Mouse (Mus musculus): ENCODE data around the gene Arel1.

Gene Arel1

DNA sequence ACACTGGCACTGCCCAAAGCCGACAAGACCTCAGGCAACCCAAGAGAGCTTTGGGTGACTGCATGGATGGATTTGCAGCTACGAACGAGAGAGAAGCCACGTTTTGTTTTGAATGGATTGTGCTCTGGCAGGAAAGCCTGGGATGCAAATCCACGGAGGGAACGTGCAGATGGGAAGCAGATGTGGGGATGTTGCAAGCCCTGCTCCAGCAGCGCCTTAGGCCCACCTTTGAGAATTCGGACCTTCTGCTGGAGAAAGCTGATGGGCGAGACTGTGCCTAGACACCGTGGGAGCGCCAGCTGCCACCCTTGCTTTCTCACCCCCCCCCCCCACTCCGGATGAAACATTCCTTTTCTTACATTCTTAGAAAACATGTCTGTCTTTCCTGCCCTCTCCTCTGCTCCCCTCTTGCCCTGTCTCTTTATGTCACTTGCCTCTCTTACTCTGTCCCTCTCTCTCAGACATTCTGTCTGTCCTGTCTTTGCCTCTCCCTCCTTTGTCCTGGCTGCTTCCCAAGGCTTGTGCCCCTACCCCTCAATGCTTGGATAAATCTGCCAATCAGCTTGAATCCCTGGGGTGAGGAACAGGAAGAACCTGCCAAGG, 63.6 kb downstream of the Arel1 start:
- DNase-seq: no peak

- no peak for DNase-seq
Measured at GRCm38 (mm10) chr12:84904399-84904798, 66.3 kb downstream of the Arel1 start.

DNA sequence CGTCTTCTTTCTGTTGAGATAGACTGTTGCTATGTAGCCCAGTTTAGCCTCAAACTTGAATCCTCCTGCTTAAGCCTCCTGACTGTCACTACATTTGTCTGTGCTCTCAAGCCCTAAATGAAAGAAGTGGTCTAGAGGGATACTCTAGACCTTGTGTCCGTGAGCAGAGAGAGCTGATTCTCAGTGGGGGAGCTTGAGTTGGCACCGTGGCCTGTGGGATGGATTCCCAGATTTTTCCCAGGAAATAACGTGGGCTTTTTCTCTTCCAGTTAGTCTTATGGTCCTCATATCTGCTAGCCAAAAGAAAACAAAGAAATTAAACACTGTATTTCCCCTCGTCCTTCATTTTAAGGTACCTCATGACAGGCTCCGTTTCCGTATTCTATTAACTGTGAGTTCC, 70.4 kb downstream of the Arel1 start:
- DNase-seq: no peak

DNA sequence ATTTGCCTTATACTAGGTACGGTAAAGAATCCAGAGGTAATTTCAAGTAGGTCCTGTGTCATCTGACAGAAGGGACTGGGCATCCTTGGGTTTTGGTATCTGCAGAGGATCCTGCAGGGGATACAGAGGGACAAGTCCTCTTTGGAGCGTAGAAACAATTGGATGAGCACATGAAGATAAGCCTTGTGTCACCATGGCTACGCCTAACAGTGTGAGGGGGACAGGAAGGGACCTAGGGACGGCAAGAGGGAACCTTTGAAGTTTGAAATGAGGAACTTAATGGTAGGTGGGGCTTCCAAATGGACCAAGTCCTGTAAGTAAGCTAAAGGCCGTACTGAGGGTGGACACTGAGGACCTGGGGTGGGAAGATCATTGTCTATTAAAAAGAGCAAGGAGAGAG, 73.4 kb downstream of the Arel1 start:
- no peak for DNase-seq

DNA sequence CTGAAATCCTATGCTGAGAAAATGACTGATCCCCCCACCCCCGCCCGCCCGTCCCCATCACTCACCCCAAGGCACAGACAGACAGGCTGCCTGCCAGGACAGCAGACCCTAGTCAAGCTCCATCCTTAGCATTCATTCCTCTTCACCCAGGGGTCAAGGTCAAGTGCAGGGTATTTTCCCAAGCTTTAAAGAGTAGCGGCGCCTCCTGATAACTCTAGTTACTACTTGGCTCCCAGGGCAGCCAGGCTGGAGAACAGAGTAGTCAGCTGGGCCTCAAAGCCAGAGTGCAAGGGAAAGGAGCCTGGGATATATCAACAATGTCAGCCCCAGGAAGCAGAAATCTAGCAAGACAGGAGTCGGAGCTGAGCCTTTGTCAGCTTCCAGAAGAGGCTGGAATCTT, 74.5 kb downstream of the Arel1 start:
- no peak for DNase-seq

DNA sequence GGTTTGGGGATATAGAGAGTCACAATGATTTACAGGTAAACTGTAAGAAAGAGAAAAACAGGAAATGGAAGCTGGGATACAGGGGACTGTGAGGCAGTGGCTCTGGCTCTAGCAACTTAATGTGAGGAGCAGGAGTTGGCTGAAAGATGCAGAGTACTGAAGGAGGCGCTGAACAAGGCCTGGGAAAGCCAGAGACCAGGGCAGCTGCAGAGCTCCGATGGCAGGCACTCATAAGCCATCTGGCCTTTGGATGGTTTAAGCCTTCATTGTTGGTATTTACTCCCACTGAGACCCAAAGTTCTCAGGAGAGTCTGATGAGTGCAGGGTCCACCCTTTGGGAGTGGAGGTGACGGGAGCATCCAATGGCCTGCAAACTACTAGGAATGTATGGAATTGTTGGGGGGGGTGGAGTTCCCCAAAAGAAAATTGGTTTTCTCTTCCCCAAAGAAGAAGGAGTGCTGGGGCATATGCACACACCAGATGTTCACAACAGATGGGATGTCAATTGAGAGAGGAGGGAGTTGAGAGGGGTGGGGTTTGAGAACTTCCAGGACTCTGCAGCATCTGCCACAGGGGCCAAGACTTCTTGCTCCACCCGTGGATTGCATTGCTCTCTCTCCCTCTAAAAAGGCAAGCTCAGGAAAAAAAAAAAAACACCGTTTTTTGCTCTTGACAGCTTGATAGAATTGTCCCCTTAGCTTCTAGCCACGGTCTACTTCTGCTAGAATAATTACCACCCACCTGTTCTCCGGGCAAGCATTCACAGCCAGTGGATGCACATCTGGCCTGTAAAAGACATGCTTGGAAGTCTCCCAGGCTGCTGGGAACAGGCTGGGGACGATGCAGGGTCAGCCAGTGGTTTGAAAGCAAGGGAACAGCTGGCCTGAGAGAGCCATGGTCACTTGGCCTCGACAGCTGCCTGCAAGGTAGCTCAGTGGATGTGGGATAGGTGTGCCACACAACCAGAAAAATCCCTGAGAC, 76.8 kb downstream of the Arel1 start:
- DNase-seq: no peak

DNA sequence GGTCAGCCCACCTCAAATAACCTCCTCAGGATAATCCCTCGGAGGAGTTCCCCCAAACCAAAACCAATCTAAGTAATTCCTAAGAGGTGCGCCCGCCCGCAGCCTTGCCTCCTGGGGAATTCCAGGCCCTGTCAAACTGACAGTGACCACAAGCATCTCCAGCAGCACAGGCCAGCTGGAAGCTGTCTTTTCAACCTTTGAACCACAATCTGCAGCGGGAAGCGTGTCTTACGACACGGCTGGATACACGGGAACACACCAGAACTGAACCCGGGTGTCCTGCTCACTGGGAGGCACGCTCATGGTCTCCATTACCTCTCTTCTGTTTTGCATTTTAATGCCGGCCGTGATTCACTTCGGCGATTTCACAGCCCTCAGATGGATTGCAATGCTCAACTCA, 80.4 kb downstream of the Arel1 start:
- DNase-seq: no peak

DNA sequence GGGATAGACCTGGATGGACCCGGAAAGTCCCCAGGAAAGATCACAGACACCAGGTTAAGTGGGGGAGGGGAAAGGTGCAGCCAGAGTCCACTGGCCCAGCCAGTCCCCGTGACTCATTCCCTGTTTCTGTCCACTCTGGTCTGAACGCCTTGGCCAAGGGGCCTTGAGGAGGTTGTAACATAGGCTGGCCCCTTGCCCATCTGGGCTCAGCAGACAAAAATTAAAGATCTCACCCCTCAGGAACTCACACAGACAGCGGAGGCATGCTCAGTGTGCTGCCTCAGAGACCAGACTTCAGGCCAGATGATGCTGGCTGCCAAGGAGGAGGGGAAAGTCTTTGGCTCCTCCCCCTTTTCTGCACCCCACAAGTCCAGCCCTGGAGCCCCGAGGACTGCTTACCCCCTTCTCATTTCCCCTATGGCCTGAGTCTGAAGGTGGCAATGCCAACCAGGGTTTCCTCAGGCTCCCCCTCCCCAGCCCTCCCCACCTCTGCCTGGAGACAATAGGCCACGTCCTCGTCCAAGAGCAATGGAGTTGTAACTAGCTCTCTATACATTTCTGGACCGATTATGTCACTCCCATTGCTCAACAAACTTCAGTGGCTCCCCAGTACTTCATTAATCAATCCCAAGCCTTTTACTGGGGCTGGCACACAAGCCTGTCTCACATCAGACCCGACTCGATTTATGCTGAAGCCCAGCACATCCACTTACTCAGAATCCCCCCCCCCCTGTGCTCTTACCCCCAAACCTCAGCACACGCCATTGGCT, 85.4 kb downstream of the Arel1 start:
- DNase-seq: no peak

GRCm38 (mm10) chr12:84884423-84885076, 86.2 kb downstream of the Arel1 start:
- no peak for DNase-seq

DNA sequence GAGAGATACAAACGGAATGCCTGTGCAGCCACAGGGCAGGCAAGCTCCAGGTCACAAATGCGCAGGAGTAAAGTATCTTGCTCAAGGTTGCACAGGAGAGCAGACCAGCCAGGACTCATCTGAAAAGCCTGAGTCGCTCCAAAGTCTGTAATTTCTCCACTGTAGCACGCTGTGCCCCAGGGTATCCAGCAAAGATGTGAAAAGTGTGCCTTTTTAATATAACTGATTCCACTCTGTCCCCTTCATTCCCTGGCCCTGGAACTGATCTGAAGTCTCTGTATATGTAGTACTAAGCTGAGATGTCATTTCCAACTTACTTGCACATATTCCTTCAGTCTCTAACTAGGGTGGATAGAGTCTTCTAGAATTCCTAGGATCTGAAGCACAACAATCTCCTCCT, 87.9 kb downstream of the Arel1 start:
- DNase-seq: no peak

- peak; percentile 58 for DNase-seq
Measured at GRCm38 (mm10) chr12:84880091-84880490, 90.6 kb downstream of the Arel1 start.

DNA sequence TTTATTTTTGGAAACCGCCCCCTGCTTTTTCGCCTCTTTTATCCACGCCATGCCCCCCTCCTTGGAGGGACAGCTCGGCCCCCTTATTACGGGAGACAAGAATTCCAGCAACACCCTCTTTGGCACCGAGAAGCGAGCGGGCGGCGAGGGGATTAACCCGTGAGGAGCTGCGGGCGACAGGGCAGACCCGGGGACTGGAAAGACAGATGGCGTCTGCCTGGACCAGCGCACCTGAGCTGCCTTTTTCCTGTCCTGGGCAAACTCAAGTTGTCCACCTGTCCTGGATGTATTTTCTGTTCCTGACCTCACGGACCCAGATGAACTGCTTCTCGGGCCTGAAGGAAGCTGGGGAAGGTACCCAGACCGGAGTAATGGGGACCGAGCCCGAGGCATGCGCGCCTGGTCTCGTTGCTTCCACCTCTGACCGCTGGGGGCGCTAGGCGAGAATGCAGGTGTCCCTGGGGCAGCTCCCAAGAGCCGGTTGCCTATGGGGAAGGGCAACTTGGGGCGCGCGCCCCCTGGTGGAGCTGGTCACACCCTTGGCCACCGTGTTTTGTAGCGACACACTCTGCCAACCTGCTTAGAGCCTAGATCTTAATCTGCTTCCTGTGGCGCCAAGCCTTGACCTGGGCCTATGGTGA, 94.1 kb downstream of the Arel1 start, which contains the start of gene Ltbp2:
Ltbp2 (minus strand) TSS at position 52 of the 641 bp plus-strand sequence.
- peak; percentile 88 for DNase-seq

- peak; percentile 52 for DNase-seq
Measured at GRCm38 (mm10) chr12:84875761-84876480, 94.8 kb downstream of the Arel1 start.

DNA sequence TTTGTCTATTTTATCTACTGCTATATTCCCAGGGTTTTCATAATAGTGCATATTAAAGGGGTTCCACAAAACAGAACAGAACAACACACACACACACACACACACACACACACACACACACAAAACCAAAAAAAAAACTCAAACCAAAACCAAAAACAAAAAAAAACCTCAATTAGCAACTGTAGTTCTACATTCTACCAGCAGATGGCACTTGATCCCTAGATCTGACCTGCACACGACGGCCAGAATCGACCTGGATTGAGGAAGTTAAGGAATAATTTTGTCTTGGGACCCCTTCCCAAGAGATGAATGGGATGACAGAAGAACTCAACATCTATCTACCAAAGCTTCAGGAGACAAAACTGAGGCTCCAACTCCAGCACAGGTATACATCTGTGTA, 97.3 kb downstream of the Arel1 start:
- DNase-seq: peak; percentile 40

- DNase-seq: no peak
Measured at GRCm38 (mm10) chr12:84872310-84872709, 98.4 kb downstream of the Arel1 start.

Data from cerebellum, adult 8-10 months (tissue).